Mouse (Mus musculus) small intestine, adult 2 months (tissue): ENCODE measurements around the gene Tdo2. TPM values are rescaled to one million over a fixed set of nuclear protein-coding genes. Genes with fewer than 3 reads are reported as not detected.

Experiments used
- H3K27ac ChIP-seq: fragments of 200-500 bp; 2 replicates; pipeline ENCODE4 v1.5.1; 2012; ENCODE audit warnings: low read depth, low read length, control low read depth, inconsistent platforms; ENCODE audit not compliant: insufficient read depth
- H3K27me3 ChIP-seq: fragments of 200-500 bp; 2 replicates; pipeline ENCODE4 v1.6.1; 2012; ENCODE audit warnings: mild to moderate bottlenecking, moderate library complexity, low read length, inconsistent platforms; ENCODE audit not compliant: control insufficient read depth, insufficient read depth
- H3K36me3 ChIP-seq: fragments of 200-500 bp; 2 replicates; pipeline ENCODE4 v1.6.1; 2012; ENCODE audit warnings: mild to moderate bottlenecking, low read length, control low read depth, inconsistent platforms; ENCODE audit not compliant: control insufficient read depth, insufficient read depth
- H3K4me1 ChIP-seq: fragments of 200-500 bp; 2 replicates; pipeline ENCODE4 v1.6.1; 2012; ENCODE audit warnings: low read length, inconsistent platforms, mixed read lengths; ENCODE audit not compliant: control insufficient read depth, insufficient read depth, insufficient read length
- H3K4me3 ChIP-seq: fragments of 200-500 bp; 2 replicates; pipeline ENCODE4 v1.5.1; 2012; ENCODE audit warnings: low read depth, mild to moderate bottlenecking, control low read depth, inconsistent platforms, low read length, moderate library complexity
- CTCF ChIP-seq: fragments of 200-500 bp; IDR thresholded peaks from 2 replicates; pipeline ENCODE4 v1.5.1; 2012; ENCODE audit warnings: low read depth, mild to moderate bottlenecking, control low read depth, inconsistent platforms, low read length, moderate library complexity, mixed read lengths; ENCODE audit not compliant: insufficient replicate concordance, insufficient read length; ENCODE audit errors: extremely low read depth
- POLR2A ChIP-seq: fragments of 200-500 bp; IDR thresholded peaks from 2 replicates; pipeline ENCODE4 v1.6.1; 2012; ENCODE audit warnings: low read depth, mild to moderate bottlenecking, control low read depth, inconsistent platforms, low read length, moderate library complexity
- WGBS: fragments of 180-500 bp; shearing (Covaris S2); methylation state at CpG from one replicate; pipeline ENCODE4 v1.1.7; 2018; 5-methylcytosine and 5-hydroxymethylcytosine counted together
- polyA plus RNA-seq: library from polyadenylated mRNA; depleted of rRNA; stranded (reverse); fragments of >200 nt; gene quantifications from 2 replicates; pipeline ENCODE4 v1.2.3, GENCODE M21; 2012; rRNA removed

The Tdo2 gene
- polyA plus RNA-seq, 1 experiment = not detected

DNA sequence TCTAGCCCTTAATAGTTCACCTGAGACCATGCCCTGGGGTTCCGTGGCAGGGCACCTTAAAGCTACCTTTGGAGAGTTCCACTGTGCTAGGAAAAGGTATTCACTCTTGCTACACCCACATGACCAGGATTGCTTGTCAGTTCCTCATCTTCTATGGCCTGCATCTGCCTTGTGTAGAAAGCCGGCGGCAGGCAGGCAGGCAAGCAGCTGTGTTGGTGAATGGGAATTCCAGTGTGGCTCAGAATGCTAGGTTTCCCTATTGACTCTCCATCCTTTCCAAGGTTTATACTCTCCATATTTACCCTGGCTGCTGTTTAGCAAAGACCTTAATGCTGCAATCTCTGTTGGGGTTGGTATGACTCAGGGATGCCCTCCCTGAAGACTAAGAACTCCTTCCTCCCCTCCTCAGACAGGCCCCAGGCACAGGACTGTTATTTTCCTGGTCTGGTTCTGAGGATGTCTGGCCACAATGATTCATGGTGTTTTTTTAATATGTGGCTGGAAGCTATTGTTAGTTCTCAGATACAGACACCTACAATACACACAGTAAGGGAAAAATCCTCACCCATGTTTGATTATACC is 58.6 kb downstream of the Tdo2 start:
- WGBS = 87% methylated on average over 3 of the region's 3 CpGs
- TF ChIP-seq CTCF = no peak
- TF ChIP-seq POLR2A = no peak
- H3K4me1 ChIP-seq = no peaks in the 10 kb centered on the region
- no peaks in the 10 kb centered on the region for H3K36me3 ChIP-seq
- no peaks in the 10 kb centered on the region for H3K27me3 ChIP-seq
- no peak overlapping the region for H3K4me3 ChIP-seq
- H3K27ac ChIP-seq = no peak overlapping the region

DNA sequence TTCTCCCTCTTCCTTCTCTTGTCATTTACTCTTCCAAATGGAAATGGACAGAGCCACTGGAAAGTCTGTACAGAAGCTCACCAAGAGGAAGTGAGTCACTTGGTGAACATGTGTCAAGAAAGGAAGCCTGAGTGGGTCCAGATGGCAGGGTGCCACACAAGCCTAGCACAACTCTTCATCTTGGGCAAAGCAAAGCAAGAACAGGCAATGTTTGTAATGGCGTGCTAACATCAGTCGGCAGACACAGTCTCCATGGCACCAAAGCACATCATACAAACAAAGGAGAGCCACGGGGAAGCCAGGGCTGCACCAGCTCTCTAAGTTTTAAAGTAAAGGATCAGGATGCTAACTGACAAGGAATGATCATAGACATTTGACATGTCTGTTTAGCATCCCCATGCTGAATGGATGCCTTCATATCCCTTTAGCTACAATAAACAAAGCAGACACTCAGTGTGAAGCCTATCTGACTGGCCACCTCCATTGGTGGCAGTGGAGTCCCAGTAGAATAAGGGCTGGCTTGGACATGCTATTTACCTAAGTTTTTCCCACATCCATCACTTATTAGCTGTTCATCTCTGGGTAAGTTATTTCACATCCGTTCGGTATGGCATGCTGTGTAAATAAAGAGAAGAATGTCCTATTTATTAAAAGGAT is 59.8 kb downstream of the Tdo2 start:
- Histone ChIP-seq H3K4me1 (no peaks in the 10 kb centered on the region), H3K36me3 (no peaks in the 10 kb centered on the region), H3K27ac (no peak overlapping the region), H3K27me3 (no peaks in the 10 kb centered on the region), H3K4me3 (no peak overlapping the region)
- TF ChIP-seq CTCF = no peak
- no peak for TF ChIP-seq POLR2A
- 59% methylated on average over 5 of the region's 5 CpGs for WGBS

DNA sequence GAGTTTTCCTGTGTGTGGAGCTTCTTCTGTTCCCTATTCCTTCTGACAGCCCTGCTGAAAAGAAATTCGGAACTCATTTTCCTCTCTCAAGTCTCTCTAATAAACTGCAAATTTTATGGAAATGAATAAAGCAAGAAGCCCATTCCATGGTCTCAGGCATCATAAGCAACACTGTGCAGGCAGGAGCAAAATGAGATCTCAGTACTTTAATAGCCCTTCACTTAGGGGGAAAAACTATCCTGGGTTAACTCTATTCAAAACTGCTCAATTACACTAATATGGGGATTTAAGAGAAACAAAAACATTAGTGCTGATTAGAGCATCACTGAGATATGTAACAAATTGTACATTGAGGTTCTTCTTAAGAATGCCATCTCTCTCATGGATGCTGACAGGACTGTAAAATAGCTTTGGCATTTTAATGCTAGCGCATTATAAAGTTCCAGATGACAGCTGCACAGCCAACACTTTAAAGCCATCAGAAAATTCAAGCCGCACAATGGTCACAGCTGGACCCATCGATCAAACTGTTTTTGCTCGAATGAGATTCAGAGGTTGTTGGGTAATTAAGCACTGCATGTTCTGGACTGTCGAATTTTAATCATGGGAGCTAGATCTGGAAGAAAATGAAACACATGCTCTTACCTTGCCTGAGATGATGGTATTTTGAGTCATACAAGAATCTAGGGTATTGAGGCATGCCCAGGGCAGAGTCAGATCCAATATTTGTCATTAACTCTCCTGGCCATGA is 65.5 kb downstream of the Tdo2 start:
- H3K36me3 ChIP-seq = no peaks in the 10 kb centered on the region
- WGBS = 82% methylated on average over 6 of the region's 6 CpGs
- H3K4me3 ChIP-seq = no peak overlapping the region
- TF ChIP-seq POLR2A (no peak), CTCF (no peak)
- no peaks in the 10 kb centered on the region for H3K4me1 ChIP-seq
- no peaks in the 10 kb centered on the region for H3K27me3 ChIP-seq
- H3K27ac ChIP-seq = no peak overlapping the region

Other genes starting within 250 kb of the Tdo2 start
- 1.3 and 2.3 TPM in 2 replicates for gene Ctso, start 43.6 kb downstream of the Tdo2 start, polyA plus RNA-seq
- 0.06 and 0.32 TPM in 2 replicates for gene Asic5, start 6.1 kb upstream of the Tdo2 start, polyA plus RNA-seq
- 2.2 and 2.4 TPM in 2 replicates for gene Gucy1b1, start 98.5 kb upstream of the Tdo2 start, polyA plus RNA-seq
- gene Gucy1a1, start 169.6 kb upstream of the Tdo2 start, polyA plus RNA-seq = 2.0 and 3.6 TPM in 2 replicates